Mouse (Mus musculus) spleen, postnatal 36 days (tissue): ENCODE data around the gene Msx1.

ENCODE experiments used
- DNase-seq, 2 experiments: peaks; one replicate each; pipeline ENCODE4 v3.0.0; 2022; ENCODE audit warnings: low spot score in 2 of 2, mixed read lengths in 1 of 2

The Msx1 gene

DNA sequence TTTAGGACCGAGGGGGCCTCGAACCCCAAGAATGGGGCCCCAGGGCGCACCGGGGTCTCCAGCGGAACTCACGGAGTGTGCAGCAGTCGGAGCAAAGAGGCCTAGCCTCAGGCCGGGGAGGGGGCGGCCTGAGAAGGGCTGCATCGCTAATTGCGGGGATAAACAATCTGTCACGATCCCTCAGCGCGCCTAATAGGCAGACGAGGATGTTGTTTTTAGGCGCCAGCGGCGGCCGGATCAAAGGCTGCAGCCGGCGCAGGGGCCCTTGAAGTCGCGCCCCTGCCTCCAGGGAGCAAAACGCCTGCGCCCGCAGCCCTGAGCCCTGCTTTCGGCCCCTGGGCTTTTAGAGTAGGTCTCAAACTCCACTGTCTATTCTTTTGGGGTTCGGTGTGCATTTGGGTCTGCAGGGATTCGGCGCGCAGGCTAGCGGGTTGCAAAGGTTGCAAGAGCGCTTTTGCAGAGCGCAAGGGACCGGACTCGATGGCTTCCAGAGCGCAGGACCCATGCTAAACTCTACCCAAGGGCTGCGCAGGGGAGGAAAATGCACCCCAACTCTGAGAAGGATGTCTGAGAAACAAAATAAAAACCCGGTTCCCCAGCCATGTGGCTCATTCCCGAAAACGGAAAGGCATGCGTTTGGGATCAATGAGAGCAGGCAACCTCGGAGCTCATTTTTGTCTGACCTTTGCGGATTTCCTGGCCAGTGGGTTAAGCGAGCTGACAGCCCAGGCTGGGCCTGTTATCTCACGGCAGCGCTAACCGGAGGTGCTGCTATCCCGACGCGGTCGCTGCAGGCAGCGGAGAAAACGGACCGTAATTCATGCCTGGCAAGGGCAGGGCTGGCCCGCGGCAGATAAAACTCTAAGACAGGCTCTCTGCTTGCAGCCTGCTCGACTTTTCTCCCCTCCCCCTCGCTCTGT, 2.6 kb upstream of the Msx1 start:
- DNase-seq: no peak

GRCm38 (mm10) chr5:37825611-37826445, 1.4 kb upstream of the Msx1 start:
- no peak for DNase-seq

DNA sequence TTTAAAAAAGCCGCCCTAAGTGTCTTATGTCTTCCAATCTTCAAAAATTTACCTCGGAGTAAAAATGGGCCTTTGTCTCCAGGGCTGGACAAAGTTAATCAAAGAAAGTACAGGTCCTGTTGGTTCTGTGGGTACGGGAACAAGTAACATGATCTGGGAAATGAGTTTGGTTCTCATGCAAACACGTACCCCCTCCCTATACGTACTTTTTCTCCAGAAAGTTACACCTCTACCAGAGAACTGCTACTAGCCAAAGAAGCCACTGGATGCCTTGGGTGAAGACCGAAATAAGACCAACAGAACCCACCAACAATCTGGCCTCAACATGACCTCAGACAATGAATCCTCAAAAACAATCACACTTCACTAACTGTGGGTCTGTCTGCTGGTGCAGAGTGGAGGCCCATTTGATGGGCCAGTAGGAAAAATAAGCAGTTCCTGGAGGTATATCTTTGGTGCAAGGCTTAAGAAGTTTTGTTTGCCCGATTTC, 773 bp upstream of the Msx1 start:
- no peak for DNase-seq

- DNase-seq: no peak
Observed at GRCm38 (mm10) chr5:37823721-37824460, 492 bp downstream of the Msx1 start.

GRCm38 (mm10) chr5:37822791-37823720, 1.3 kb downstream of the Msx1 start:
- no peak for DNase-seq

- DNase-seq: no peak
Observed at GRCm38 (mm10) chr5:37822116-37822707, 2.2 kb downstream of the Msx1 start.

GRCm38 (mm10) chr5:37821111-37821601, 3.2 kb downstream of the Msx1 start:
- no peak for DNase-seq

DNA sequence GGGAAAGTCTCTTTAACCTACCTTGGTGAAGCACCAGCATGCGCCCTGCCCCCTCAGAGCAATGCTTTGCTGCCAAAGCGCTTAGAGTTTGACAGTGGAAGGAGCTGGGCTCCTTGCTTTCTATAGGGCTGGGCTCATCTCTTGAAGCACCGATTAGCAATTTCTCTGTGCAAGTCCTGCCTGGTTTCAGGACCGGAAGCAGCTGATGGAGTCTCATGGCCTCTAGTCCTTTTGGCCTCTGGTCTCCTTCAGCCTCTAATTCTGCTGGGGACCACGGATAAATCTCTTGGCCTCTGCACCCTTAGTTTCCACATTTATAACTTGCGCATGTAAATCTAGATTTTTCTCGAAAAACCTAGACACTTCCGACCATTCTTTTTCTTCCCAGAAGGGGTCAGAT, 3.7 kb downstream of the Msx1 start:
- DNase-seq: no peak

GRCm38 (mm10) chr5:37819971-37820370, 4.4 kb downstream of the Msx1 start:
- no peak for DNase-seq

DNA sequence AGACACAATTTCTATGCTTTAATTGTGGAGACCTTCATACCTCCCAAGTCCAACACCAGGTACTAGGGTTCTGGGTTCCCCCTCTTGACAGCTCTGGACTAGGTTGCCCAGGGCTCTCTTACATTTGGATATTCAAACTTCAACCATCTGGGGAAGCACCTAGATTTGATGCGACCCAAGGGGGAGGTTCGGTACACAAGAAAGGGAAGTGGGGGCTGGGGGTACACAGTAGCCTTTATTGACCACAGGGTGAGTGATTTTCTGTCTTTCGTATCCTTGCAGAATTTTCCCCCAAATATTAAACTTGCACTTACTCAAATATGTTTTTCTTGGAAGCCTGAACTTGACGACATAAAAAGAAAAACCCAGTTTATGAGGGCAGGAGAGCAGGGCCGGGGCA, 4.8 kb downstream of the Msx1 start:
- DNase-seq: no peak

DNA sequence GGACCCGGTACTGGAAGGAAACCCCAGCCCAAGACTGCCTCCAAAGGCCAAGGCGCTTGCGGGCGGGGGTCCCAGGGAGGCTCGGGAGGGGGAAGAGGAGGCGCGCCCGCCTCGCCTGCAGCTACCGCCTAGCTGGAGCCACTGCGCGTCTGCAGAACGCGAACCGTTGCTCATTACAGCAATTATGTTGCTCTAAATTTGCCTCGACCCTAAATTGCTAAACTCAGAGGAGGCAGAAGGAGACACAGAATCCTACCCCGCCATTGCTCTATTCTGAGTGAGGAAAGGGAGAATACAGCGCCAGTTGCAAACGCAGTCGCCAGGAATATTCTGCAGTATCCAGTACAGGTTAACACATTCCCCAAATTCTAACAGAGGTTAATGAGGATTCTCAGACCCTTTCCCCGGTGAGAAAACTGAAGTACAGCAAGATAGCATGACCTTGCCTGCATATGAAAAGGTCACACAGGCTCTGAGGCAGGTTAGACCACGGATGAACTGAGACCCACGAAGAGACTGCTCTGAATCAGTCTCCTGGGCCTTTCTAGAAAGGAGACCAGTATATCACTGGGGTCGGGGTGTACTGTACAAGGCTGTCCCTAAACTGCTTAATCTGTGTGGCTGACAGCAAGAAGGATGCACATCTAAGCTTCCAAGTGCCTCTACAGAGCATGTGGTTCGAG, 5.7 kb downstream of the Msx1 start:
- DNase-seq: no peak

DNA sequence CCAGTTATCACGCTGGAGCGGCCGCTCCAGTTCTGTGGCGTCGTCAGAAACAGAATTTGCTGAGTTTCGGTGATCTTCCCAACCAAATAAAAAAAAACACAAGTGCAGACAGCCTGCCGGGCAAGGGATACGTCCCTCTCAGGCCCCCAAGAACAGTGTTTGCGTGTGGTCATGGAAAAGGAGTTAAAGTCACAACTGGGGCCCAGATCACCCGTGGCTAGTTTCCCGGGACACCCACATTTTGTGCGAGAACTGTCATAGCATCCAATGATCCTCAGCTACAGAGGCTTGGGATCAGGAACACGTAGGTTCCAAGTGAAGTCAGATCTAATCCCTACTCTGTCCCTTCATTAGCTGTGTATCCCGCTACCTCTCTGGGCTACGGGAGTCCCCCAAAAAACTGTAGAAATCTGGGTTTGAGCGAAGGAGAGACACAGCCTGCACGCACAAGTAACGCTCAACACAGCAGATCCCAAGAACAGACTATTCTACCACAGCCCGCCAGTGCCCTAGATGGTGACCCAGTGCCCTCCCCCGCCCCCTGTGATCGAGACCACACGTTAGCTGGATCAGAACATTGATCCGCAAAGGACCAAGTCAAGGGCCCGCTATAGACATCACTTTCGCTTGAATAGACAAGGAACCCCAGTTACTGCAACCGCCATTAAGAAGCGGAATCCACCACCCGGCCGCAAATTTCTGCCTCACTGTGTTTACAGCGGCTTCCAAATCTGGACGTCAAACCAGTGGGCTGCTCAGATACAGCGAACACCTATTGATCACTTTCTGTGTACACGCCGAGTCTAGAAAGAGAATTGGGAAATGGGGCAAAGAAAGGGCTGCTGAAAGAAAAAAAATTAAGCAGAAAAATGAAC, 6.5 kb downstream of the Msx1 start:
- DNase-seq: no peak

DNA sequence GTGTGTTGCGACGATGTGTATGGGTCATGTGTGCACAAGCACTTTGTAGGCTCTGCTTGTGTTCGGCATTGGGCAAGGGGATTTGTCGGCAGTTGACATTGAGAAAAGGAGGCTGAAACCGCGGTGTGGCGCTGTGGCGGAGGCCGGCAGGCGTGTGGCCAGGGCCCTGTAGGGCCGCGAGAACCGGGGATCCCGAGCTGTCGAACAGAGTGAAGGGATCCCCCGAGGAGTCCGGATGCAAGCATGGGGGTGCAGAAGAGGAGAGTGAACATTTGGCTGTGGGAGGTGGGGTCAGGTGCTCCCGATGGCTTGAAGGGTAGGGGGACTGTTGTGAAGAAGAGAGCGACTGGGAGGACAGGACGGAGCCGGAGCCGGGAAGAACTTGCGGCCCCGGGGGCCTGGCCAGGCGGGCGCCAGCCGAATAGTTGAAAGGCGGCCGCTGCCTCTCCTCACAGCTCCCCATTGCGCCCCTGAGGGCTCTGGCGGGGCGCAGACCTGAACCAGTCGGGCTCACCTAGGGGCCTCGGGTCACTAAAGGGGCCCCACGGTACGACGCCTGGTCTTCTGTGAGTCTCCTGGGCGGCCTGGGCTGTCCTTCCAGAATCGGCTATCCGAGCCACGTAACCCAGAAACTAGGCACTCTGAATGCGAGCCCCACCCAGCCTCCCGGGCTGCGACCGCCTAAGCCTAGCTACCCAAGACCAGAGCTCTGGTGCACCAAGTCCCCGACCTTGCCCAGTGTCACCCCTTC, 7.3 kb downstream of the Msx1 start:
- DNase-seq: no peak

DNA sequence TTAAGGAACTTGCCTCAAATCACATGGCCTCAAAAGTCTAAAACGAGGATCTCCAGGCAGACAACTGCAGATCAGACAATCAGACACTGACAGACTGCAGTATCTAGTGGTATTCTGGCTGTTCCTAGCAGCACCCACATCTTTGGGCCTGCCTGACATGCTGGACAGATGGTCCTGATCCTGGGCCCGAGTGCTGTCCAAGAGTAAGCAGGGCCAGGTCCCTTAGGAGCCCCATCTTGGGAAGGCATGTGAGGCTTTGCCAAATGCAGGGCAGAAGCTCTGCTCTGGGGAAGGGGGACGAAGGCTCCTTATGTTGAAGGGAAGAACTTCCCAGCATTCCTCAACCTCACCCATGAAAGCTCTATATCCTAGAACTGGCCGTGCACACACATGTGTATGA, 8.5 kb downstream of the Msx1 start:
- no peak for DNase-seq

- no peak for DNase-seq
Observed at GRCm38 (mm10) chr5:37814169-37814568, 10.2 kb downstream of the Msx1 start.

DNA sequence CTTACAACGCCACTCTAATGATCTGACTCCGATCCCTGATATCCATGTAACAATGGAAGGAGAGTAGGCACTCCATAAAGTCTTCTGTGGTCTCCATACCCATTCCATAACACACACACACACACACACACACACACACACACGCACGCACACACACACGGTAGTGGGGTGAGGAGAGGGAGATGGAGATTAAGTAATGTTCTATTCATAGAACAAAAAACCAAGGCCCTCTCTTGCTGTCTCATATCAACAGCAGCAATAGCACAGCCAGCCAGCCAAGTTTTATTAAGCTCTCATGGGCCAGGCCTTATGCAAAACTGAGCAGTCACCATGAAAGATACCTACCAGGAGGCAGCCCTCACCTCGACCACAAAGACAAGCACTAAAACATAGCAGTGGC, 19.1 kb downstream of the Msx1 start:
- no peak for DNase-seq

GRCm38 (mm10) chr5:37804512-37805118, 19.8 kb downstream of the Msx1 start:
- no peak for DNase-seq
